Mouse (Mus musculus) brown adipose tissue, adult 24 weeks (tissue): ENCODE results near the gene Tmem44. TPM values are rescaled to one million over a fixed set of nuclear protein-coding genes. Genes with fewer than 3 reads are reported as not detected.
A peak's percentile ranks its signal among the peaks of the same experiment; 100 is the strongest.

Source experiments
- H3K27ac ChIP-seq: fragments of 200-500 bp; replicated peaks from 2 replicates; pipeline ENCODE4 v1.5.1; 2012; ENCODE audit warnings: low read depth, mild to moderate bottlenecking, low read length
- H3K4me1 ChIP-seq: fragments of 200-500 bp; 2 replicates; pipeline ENCODE4 v1.6.1; 2012; ENCODE audit warnings: low read length, mixed read lengths; ENCODE audit not compliant: control insufficient read depth, insufficient read depth, insufficient read length
- H3K4me3 ChIP-seq: fragments of 200-500 bp; 2 replicates; pipeline ENCODE4 v1.5.1; 2012; ENCODE audit warnings: low read depth, mild to moderate bottlenecking, low read length, moderate library complexity; ENCODE audit not compliant: insufficient read depth
- polyA plus RNA-seq: library from polyadenylated mRNA; stranded (reverse); fragments of >200 nt; gene quantifications from 2 replicates; pipeline ENCODE4 v1.2.4, GENCODE M21; 2012; ENCODE audit not compliant: missing spikeins, insufficient read depth, insufficient read length

Gene Tmem44
- polyA plus RNA-seq, 1 experiment: 1.3 TPM

- Histone ChIP-seq H3K4me3 (peak overlapping the region; percentile 56), H3K4me1 (peaks cover 13% of the 10 kb centered on the region)
Observed at GRCm38 (mm10) chr16:30502221-30502891, 48.3 kb downstream of the Tmem44 start.

GRCm38 (mm10) chr16:30501621-30502020 is 49.0 kb downstream of the Tmem44 start:
- H3K4me1 ChIP-seq: peaks cover 13% of the 10 kb centered on the region
- H3K4me3 ChIP-seq: no peak overlapping the region
- H3K27ac ChIP-seq: peak overlapping the region; percentile 79

More at GRCm38 (mm10) chr16:30502221-30502891, 48.3 kb downstream of the Tmem44 start:
- peak overlapping the region; percentile 95 for H3K27ac ChIP-seq

- Histone ChIP-seq H3K4me3 (no peak overlapping the region), H3K27ac (0 out of 2 replicates have a peak overlapping the region, but pooled peaks have one; percentile 12), H3K4me1 (peaks cover 13% of the 10 kb centered on the region)
Observed at GRCm38 (mm10) chr16:30500223-30500622, 50.4 kb downstream of the Tmem44 start.

GRCm38 (mm10) chr16:30499126-30499857 is 51.4 kb downstream of the Tmem44 start:
- Histone ChIP-seq H3K4me3 (no peak overlapping the region), H3K27ac (no peak overlapping the region), H3K4me1 (peaks cover 13% of the 10 kb centered on the region)

GRCm38 (mm10) chr16:30497307-30497706 is 53.3 kb downstream of the Tmem44 start:
- Histone ChIP-seq H3K4me3 (no peak overlapping the region), H3K27ac (no peak overlapping the region), H3K4me1 (peaks cover 13% of the 10 kb centered on the region)

- Histone ChIP-seq H3K4me1 (peaks cover 18% of the 10 kb centered on the region), H3K27ac (no peak overlapping the region), H3K4me3 (no peak overlapping the region)
Observed at GRCm38 (mm10) chr16:30494883-30495282, 55.8 kb downstream of the Tmem44 start.

GRCm38 (mm10) chr16:30491742-30492141 is 58.9 kb downstream of the Tmem44 start:
- no peak overlapping the region for H3K27ac ChIP-seq
- peaks cover 11% of the 10 kb centered on the region for H3K4me1 ChIP-seq
- H3K4me3 ChIP-seq: no peak overlapping the region

GRCm38 (mm10) chr16:30490791-30491190 is 59.9 kb downstream of the Tmem44 start:
- Histone ChIP-seq H3K4me3 (no peak overlapping the region), H3K4me1 (peaks cover 11% of the 10 kb centered on the region), H3K27ac (no peak overlapping the region)

- Histone ChIP-seq H3K4me3 (no peak overlapping the region), H3K27ac (no peak overlapping the region)
Observed at GRCm38 (mm10) chr16:30490316-30490715, 60.3 kb downstream of the Tmem44 start.

GRCm38 (mm10) chr16:30489662-30490061 is 61.0 kb downstream of the Tmem44 start:
- Histone ChIP-seq H3K4me3 (no peak overlapping the region), H3K4me1 (peaks cover 11% of the 10 kb centered on the region), H3K27ac (no peak overlapping the region)

More at GRCm38 (mm10) chr16:30490316-30490715, 60.3 kb downstream of the Tmem44 start:
- H3K4me1 ChIP-seq: peaks cover 11% of the 10 kb centered on the region

- H3K4me3 ChIP-seq: no peak overlapping the region
- peaks cover 11% of the 10 kb centered on the region for H3K4me1 ChIP-seq
Observed at GRCm38 (mm10) chr16:30486498-30486897, 64.1 kb downstream of the Tmem44 start.

GRCm38 (mm10) chr16:30477791-30478190 is 72.9 kb downstream of the Tmem44 start:
- no peak overlapping the region for H3K27ac ChIP-seq
- H3K4me3 ChIP-seq: no peak overlapping the region
- H3K4me1 ChIP-seq: peaks cover 3% of the 10 kb centered on the region; the same call in 1 of the 2 replicates

More at GRCm38 (mm10) chr16:30486498-30486897, 64.1 kb downstream of the Tmem44 start:
- H3K27ac ChIP-seq: no peak overlapping the region

GRCm38 (mm10) chr16:30477006-30477405 is 73.6 kb downstream of the Tmem44 start:
- Histone ChIP-seq H3K27ac (no peak overlapping the region), H3K4me1 (peaks cover 3% of the 10 kb centered on the region; the same call in 1 of the 2 replicates), H3K4me3 (no peak overlapping the region)

GRCm38 (mm10) chr16:30475633-30476461 is 74.8 kb downstream of the Tmem44 start:
- Histone ChIP-seq H3K27ac (peak overlapping the region; percentile 25), H3K4me3 (no peak overlapping the region), H3K4me1 (peaks cover 3% of the 10 kb centered on the region; the same call in 1 of the 2 replicates)

- no peak overlapping the region for H3K27ac ChIP-seq
- peaks cover 3% of the 10 kb centered on the region; the same call in 1 of the 2 replicates for H3K4me1 ChIP-seq
- no peak overlapping the region for H3K4me3 ChIP-seq
Observed at GRCm38 (mm10) chr16:30472447-30472846, 78.2 kb downstream of the Tmem44 start.
